Mouse (Mus musculus) limb, embryonic 15.5 days (tissue): Measurements from ENCODE around the gene Ccl4. TPM values are rescaled to one million over a fixed set of nuclear protein-coding genes. Genes with fewer than 3 reads are reported as not detected.

Experiments used
- ATAC-seq: fragments of 200-750 bp; cut with Nextera tagmentation; 2 replicates; pipeline ENCODE4 v1.8.0; 2017; ENCODE audit warnings: low read depth, moderate TSS enrichment; ENCODE audit not compliant: insufficient number of reproducible peaks, low FRiP score, low TSS enrichment
- H3K27ac ChIP-seq: fragments of 300-500 bp; sonication (generic); 2 replicates; pipeline ENCODE4 v1.5.1; 2015; ENCODE audit warnings: moderate library complexity, mild to moderate bottlenecking, inconsistent platforms
- H3K27me3 ChIP-seq: fragments of 300-500 bp; sonication (generic); 2 replicates; pipeline ENCODE4 v1.6.1; 2015; ENCODE audit warnings: inconsistent platforms
- H3K36me3 ChIP-seq: fragments of 300-500 bp; sonication (generic); 2 replicates; pipeline ENCODE4 v1.6.1; 2015; ENCODE audit warnings: inconsistent platforms
- H3K4me1 ChIP-seq: fragments of 300-500 bp; sonication (generic); 2 replicates; pipeline ENCODE4 v1.6.1; 2015; ENCODE audit warnings: inconsistent platforms
- H3K4me2 ChIP-seq: fragments of 300-500 bp; sonication (generic); 2 replicates; pipeline ENCODE4 v1.6.1; 2015; ENCODE audit warnings: mild to moderate bottlenecking, inconsistent platforms
- H3K4me3 ChIP-seq: fragments of 300-500 bp; sonication (generic); 2 replicates; pipeline ENCODE4 v1.5.1; 2015; ENCODE audit warnings: mild to moderate bottlenecking, inconsistent platforms
- H3K9ac ChIP-seq: fragments of 300-500 bp; sonication (generic); 2 replicates; pipeline ENCODE4 v1.6.1; 2015; ENCODE audit warnings: inconsistent platforms
- H3K9me3 ChIP-seq: fragments of 300-500 bp; sonication (generic); 2 replicates; pipeline ENCODE4 v1.6.1; 2016; ENCODE audit warnings: inconsistent platforms
- WGBS: fragments of 180-500 bp; shearing (Covaris S2); methylation state at CpG from one replicate; pipeline ENCODE4 v1.1.7; 2015; 5-methylcytosine and 5-hydroxymethylcytosine counted together
- polyA plus RNA-seq: library from polyadenylated mRNA; unstranded; fragments of >200 nt; fragmentation: Nextera tagmentation; extraction: Ambion mirVana; gene quantifications from 2 replicates; pipeline ENCODE4 v1.2.1, GENCODE M21; 2015

Gene Ccl4
- polyA plus RNA-seq, 1 experiment from 2014 or later = 0.95 TPM

DNA sequence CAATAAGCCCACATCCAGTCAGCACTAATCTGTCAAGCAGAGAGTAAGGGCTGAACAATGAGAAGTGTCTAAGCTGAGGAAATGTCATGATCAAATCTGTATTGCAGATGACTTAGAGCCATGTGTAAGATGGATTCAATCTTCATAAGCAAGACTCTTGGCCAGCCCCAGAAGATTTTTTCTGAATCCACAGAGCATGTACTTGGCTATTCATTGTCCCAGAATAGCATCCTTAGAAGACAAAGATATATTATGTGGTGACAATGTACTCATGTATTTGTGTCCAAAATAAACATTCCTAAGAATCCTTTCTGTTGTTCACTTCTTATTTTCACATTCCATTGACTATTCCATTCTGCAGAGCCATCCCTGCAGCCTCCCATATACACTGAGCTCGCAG, 27.5 kb downstream of the Ccl4 start:
- H3K4me1 ChIP-seq = no peaks in the 10 kb centered on the region
- H3K27me3 ChIP-seq = no peaks in the 10 kb centered on the region
- no peak overlapping the region for H3K4me3 ChIP-seq
- no peaks in the 10 kb centered on the region for H3K36me3 ChIP-seq
- H3K27ac ChIP-seq = no peak overlapping the region
- H3K4me2 ChIP-seq = no peak overlapping the region
- no peak for ATAC-seq
- no peaks in the 10 kb centered on the region for H3K9me3 ChIP-seq
- no peak overlapping the region for H3K9ac ChIP-seq
- WGBS = 83% methylated on average over 1 of the region's 1 CpGs

DNA sequence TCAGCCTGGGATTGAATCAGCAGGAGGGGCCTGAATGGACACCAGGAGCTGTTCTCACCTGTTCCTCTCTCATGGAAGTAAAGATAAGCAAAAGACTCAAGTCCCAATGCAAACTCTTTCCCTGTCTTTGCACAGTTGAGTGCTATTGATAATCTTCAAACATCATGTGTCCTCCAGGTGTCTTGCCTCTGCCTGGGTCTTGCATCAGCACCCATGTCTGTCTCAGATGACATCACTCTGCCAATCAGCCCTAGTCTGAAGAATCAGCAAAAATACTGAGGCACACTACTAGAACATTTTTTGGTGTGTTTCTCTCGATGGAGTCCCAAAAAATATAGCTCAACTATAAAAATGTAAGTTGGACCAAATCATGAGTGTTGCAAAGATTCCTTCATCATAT, 29.6 kb downstream of the Ccl4 start:
- no peak overlapping the region for H3K9ac ChIP-seq
- WGBS = 53% methylated on average over 1 of the region's 1 CpGs

DNA sequence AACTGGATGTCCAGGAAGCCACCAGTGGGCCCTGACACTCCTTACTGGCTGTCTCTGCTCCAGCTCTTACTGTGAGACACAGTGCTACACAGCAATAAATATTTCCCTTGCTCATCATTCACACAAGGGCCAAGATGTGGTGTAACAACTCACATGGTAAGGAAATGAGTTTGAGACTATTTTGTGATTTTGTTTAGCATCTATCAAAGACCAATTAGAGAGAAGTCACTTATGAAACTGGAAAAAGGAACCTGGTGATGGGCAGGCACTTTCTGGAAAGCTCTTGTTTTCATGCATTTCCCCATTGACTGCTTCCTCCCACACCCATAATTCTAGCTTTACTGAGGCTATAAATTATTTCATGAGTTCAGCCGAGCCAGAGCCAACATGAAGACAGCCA, 41.3 kb downstream of the Ccl4 start, which contains the start of gene Wfdc17:
Gene Wfdc17 (plus strand): TSS at position 287 of the 400 bp plus-strand sequence.
- Histone ChIP-seq H3K9me3 (no peaks in the 10 kb centered on the region), H3K27ac (no peak within 1 kb of the TSS), H3K9ac (no peak within 1 kb of the TSS), H3K4me2 (no peak within 1 kb of the TSS), H3K36me3 (no peaks in the 10 kb centered on the region), H3K4me3 (no peak within 1 kb of the TSS), H3K27me3 (no peaks in the 10 kb centered on the region), H3K4me1 (no peaks in the 10 kb centered on the region)
- 7% methylated on average over 1 of the region's 1 CpGs for WGBS
- ATAC-seq = no peak

More for the DNA sequence above, 29.6 kb downstream of the Ccl4 start:
- Histone ChIP-seq H3K4me1 (no peaks in the 10 kb centered on the region), H3K27me3 (no peaks in the 10 kb centered on the region), H3K4me2 (no peak overlapping the region), H3K4me3 (no peak overlapping the region), H3K36me3 (no peaks in the 10 kb centered on the region), H3K27ac (no peak overlapping the region), H3K9me3 (no peaks in the 10 kb centered on the region)
- no peak for ATAC-seq

DNA sequence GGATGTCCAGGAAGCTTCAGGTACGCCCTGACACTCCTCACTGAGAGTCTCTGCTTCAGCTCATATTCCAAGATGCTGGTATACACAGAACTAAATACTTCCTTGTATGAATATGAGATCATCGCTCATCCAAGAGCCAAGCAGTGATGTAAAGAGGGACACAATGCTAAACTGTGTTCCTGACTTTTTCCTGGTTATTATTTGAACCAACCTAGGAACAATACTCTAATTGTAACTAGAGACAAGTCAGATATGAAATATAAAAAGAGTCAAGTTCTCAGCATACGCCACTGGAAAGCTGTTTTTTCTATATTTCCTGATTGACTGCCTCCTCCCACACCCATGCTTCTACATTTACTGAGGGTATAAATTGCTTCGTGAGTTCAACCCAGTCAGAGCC, 46.3 kb downstream of the Ccl4 start, which contains the start of gene Wfdc18:
Gene Wfdc18 (plus strand): TSS at position 301 of the 400 bp plus-strand sequence.
- H3K4me1 ChIP-seq = no peaks in the 10 kb centered on the region
- 73% methylated on average over 4 of the region's 4 CpGs for WGBS
- no peak within 1 kb of the TSS for H3K4me3 ChIP-seq
- no peak for ATAC-seq
- H3K9me3 ChIP-seq = no peaks in the 10 kb centered on the region
- H3K36me3 ChIP-seq = no peaks in the 10 kb centered on the region
- no peak within 1 kb of the TSS for H3K27ac ChIP-seq
- no peak within 1 kb of the TSS for H3K4me2 ChIP-seq
- H3K27me3 ChIP-seq = no peaks in the 10 kb centered on the region
- H3K9ac ChIP-seq = no peak within 1 kb of the TSS

DNA sequence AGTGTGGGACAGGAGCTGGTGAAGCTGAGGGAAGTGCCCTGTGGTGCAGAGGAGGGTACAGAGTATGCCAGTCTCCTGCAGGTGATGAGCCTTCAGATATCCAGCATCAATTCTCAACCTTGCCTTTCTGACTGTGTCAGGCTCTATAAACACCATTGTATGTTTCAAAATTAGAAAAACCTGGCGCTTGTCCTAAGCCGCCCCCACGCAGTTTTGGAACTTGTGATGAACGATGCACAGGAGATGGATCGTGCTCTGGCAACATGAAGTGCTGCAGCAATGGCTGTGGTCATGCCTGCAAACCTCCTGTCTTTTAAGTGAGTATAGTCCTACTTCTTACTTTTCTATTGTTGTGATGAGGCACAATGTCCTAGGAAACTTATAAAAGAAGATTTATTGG, 47.3 kb downstream of the Ccl4 start:
- ATAC-seq = no peak
- 91% methylated on average over 5 of the region's 5 CpGs for WGBS
- H3K27ac ChIP-seq = no peak overlapping the region
- H3K4me2 ChIP-seq = no peak overlapping the region
- no peaks in the 10 kb centered on the region for H3K9me3 ChIP-seq
- no peaks in the 10 kb centered on the region for H3K4me1 ChIP-seq
- no peak overlapping the region for H3K9ac ChIP-seq
- no peaks in the 10 kb centered on the region for H3K36me3 ChIP-seq
- H3K4me3 ChIP-seq = no peak overlapping the region
- H3K27me3 ChIP-seq = no peaks in the 10 kb centered on the region

DNA sequence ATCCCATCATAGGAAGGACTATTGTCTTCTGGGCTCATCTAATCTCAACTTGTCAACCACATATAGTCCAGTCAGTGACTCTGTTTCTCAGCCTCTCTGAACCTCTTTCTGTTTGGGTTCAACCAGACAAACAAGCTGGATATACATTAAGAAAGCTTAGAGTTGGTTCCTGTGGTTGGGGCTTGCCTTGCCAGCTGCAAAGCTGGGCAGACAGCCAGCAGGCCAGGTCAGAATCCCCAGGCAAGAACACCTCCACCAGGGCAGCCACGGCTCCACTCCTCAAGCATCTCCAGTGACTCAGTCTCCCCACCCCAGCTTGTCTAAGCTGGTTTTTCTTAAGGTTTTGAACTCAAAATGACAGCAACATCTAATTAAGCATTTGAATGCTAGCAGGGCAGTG, 50.3 kb downstream of the Ccl4 start:
- Histone ChIP-seq H3K27me3 (no peaks in the 10 kb centered on the region), H3K36me3 (no peaks in the 10 kb centered on the region), H3K4me2 (no peak overlapping the region), H3K9me3 (no peaks in the 10 kb centered on the region), H3K9ac (no peak overlapping the region), H3K4me3 (no peak overlapping the region), H3K27ac (no peak overlapping the region), H3K4me1 (no peaks in the 10 kb centered on the region)
- WGBS = 28% methylated on average over 1 of the region's 1 CpGs
- no peak for ATAC-seq

DNA sequence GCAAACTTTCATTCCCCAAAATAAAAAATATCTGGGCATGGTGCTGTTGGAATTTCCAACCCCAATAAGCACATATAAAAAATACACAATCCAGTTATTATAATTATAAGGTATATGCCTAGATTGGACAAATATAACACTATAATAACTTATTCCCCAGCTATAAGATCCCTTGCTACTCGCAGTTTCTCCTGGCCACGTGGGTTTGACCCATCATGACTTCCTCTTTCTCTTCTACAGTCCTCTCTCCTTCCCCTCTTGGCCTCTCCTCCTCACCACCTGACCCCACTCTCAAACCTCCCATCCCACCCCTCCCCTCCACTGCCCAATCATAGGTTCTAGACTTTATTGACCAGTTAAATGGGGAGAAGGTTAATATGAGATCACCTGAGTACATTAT, 51.5 kb downstream of the Ccl4 start:
- Histone ChIP-seq H3K27ac (no peak overlapping the region), H3K27me3 (no peaks in the 10 kb centered on the region), H3K9me3 (no peaks in the 10 kb centered on the region), H3K4me1 (no peaks in the 10 kb centered on the region), H3K4me3 (no peak overlapping the region), H3K9ac (no peak overlapping the region), H3K4me2 (no peak overlapping the region), H3K36me3 (no peaks in the 10 kb centered on the region)
- no peak for ATAC-seq
- 70% methylated on average over 2 of the region's 2 CpGs for WGBS

Other genes starting within 250 kb of the Ccl4 start
- gene Gas2l2, start 233.1 kb upstream of the Ccl4 start, polyA plus RNA-seq = 0.05 TPM in 1 of 2 replicates, not detected in the other
- gene 1700020L24Rik, start 224.9 kb upstream of the Ccl4 start, polyA plus RNA-seq = 0.35 and 0.64 TPM in 2 replicates
- 2.7 and 3.4 TPM in 2 replicates for gene Mmp28, start 199.5 kb upstream of the Ccl4 start, polyA plus RNA-seq
- gene Taf15, start 189.5 kb upstream of the Ccl4 start, polyA plus RNA-seq = 10.5 and 12.1 TPM in 2 replicates
- not detected in 2 replicates for gene Heatr9, start 140.4 kb upstream of the Ccl4 start, polyA plus RNA-seq
- 0.37 and 1.0 TPM in 2 replicates for gene Ccl5, start 132.1 kb upstream of the Ccl4 start, polyA plus RNA-seq
- 8.8 and 8.9 TPM in 2 replicates for gene Ccl9, start 83.9 kb upstream of the Ccl4 start, polyA plus RNA-seq
- 6.3 and 6.7 TPM in 2 replicates for gene Ccl6, start 69.5 kb upstream of the Ccl4 start, polyA plus RNA-seq
- not detected in 2 replicates for gene Rpl9-ps1, start 17.0 kb upstream of the Ccl4 start, polyA plus RNA-seq
- gene Ccl3, start 13.2 kb upstream of the Ccl4 start, polyA plus RNA-seq = 0.56 and 0.73 TPM in 2 replicates
- 1.6 and 1.7 TPM in 2 replicates for gene Wfdc17, start 41.4 kb downstream of the Ccl4 start, polyA plus RNA-seq
- 0.88 and 1.4 TPM in 2 replicates for gene Wfdc18, start 46.4 kb downstream of the Ccl4 start, polyA plus RNA-seq
- 1.3 and 1.4 TPM in 2 replicates for gene Wfdc21, start 84.4 kb downstream of the Ccl4 start, polyA plus RNA-seq
- 22.0 and 25.7 TPM in 2 replicates for gene Heatr6, start 91.1 kb downstream of the Ccl4 start, polyA plus RNA-seq
- gene Hnf1b, start 187.5 kb downstream of the Ccl4 start, polyA plus RNA-seq = 0.08 TPM in 1 of 2 replicates, not detected in the other